Mouse (Mus musculus) left cerebral cortex, postnatal 4 days (tissue): Measurements from ENCODE around the gene Clec16a. TPM values are rescaled to one million over a fixed set of nuclear protein-coding genes. Genes with fewer than 3 reads are reported as not detected.

Source experiments
- DNase-seq: peaks from one replicate; pipeline ENCODE4 v3.0.0-alpha.2; 2022
- intact Hi-C: fragments of 180-260 bp; cut with DNase I; formaldehyde crosslinking; loops from one replicate; pipeline ENCODE4 v1.15.1; 2025
- total RNA-seq, 2 experiments: library from RNA; stranded (reverse); gene quantifications; 2 replicates each; pipeline ENCODE4 v1.2.3; 2021

Clec16a gene
- total RNA-seq, 2 experiments from 2014 or later, result 59.0 to 66.1 TPM

- DNase-seq, result no peak
- intact Hi-C loops, result loop anchor here (10.0 kb wide), 1 partner anchor 117 kb away; no protein-coding TSS in a partner anchor
Measured at GRCm38 (mm10) chr16:10781862-10782371, 236.8 kb downstream of the Clec16a start.

GRCm38 (mm10) chr16:10782377-10783151, 237.4 kb downstream of the Clec16a start:
- intact Hi-C loops, result loop anchor here (10.0 kb wide), 1 partner anchor 118 kb away; no protein-coding TSS in a partner anchor

GRCm38 (mm10) chr16:10783152-10783434, 238.0 kb downstream of the Clec16a start:
- intact Hi-C loops, result loop anchor here (10.0 kb wide), 1 partner anchor 118 kb away; no protein-coding TSS in a partner anchor
- DNase-seq, result no peak

More at GRCm38 (mm10) chr16:10782377-10783151, 237.4 kb downstream of the Clec16a start:
- no peak for DNase-seq

GRCm38 (mm10) chr16:10783451-10783850, 238.3 kb downstream of the Clec16a start:
- intact Hi-C loops, result loop anchor here (10.0 kb wide), 1 partner anchor 119 kb away; no protein-coding TSS in a partner anchor
- DNase-seq, result no peak

GRCm38 (mm10) chr16:10783883-10784792, 239.0 kb downstream of the Clec16a start:
- intact Hi-C loops, result loop anchor here (10.0 kb wide), 1 partner anchor 119 kb away; no protein-coding TSS in a partner anchor

GRCm38 (mm10) chr16:10784793-10785370, 239.7 kb downstream of the Clec16a start:
- intact Hi-C loops, result loop anchor here (5.0 to 10.0 kb wide), 2 partner anchors 120 to 213 kb away; no protein-coding TSS in a partner anchor

More at GRCm38 (mm10) chr16:10783883-10784792, 239.0 kb downstream of the Clec16a start:
- peak; percentile 43 for DNase-seq

GRCm38 (mm10) chr16:10785371-10786231, 240.5 kb downstream of the Clec16a start, which contains the start of gene Socs1:
Gene Socs1 (minus strand): TSS chr16:10785536.
- intact Hi-C loops, result loop anchor here (5.0 to 10.0 kb wide), 2 partner anchors 121 to 213 kb away; no protein-coding TSS in a partner anchor
- peak; percentile 88 for DNase-seq

More at GRCm38 (mm10) chr16:10784793-10785370, 239.7 kb downstream of the Clec16a start:
- DNase-seq, result peak; percentile 94

GRCm38 (mm10) chr16:10786288-10786687, 241.1 kb downstream of the Clec16a start:
- DNase-seq, result peak; percentile 85
- intact Hi-C loops, result loop anchor here (5.0 to 10.0 kb wide), 2 partner anchors 121 to 214 kb away; no protein-coding TSS in a partner anchor

- intact Hi-C loops, result loop anchor here (5.0 to 10.0 kb wide), 2 partner anchors 122 to 215 kb away; no protein-coding TSS in a partner anchor
- no peak for DNase-seq
Measured at GRCm38 (mm10) chr16:10786782-10787547, 241.8 kb downstream of the Clec16a start.

GRCm38 (mm10) chr16:10787548-10788058, 242.5 kb downstream of the Clec16a start:
- intact Hi-C loops, result loop anchor here (5.0 to 10.0 kb wide), 2 partner anchors 123 to 215 kb away; no protein-coding TSS in a partner anchor
- no peak for DNase-seq

GRCm38 (mm10) chr16:10788271-10788670, 243.1 kb downstream of the Clec16a start, which contains the start of gene Tnp2:
Gene Tnp2 (minus strand): TSS chr16:10788660.
- no peak for DNase-seq
- intact Hi-C loops, result loop anchor here (5.0 to 10.0 kb wide), 2 partner anchors 123 to 216 kb away; no protein-coding TSS in a partner anchor

- intact Hi-C loops, result loop anchor here (5.0 to 10.0 kb wide), 2 partner anchors 124 to 217 kb away; no protein-coding TSS in a partner anchor
- DNase-seq, result no peak
Measured at GRCm38 (mm10) chr16:10788866-10789265, 243.7 kb downstream of the Clec16a start.

GRCm38 (mm10) chr16:10790702-10791101, 245.6 kb downstream of the Clec16a start, which contains the start of gene Prm3:
Gene Prm3 (minus strand): TSS chr16:10790914.
- intact Hi-C loops, result no loop called here
- no peak for DNase-seq

Other genes with a start within 250 kb of the Clec16a start
- gene Emp2, start 231.4 kb upstream of the Clec16a start, total RNA-seq, result 10 to 100 TPM; 19.3 TPM
- 1 to 10 TPM; 4.1 to 5.2 TPM for gene Tekt5, start 149.8 kb upstream of the Clec16a start, total RNA-seq
- 10 to 100 TPM; 21.3 to 22.3 TPM for gene Nubp1, start 133.4 kb upstream of the Clec16a start, total RNA-seq
- gene Tvp23a, start 98.0 kb upstream of the Clec16a start, total RNA-seq, result 10 to 100 TPM; 54.3 to 55.2 TPM
- under 1 TPM in 1 of 2 experiments, not detected in 1; 0.10 TPM for gene Ciita, start 65.3 kb upstream of the Clec16a start, total RNA-seq
- 10 to 100 TPM; 22.2 to 22.3 TPM for gene Dexi, start 2.3 kb upstream of the Clec16a start, total RNA-seq
- gene Socs1, start 240.2 kb downstream of the Clec16a start, total RNA-seq, result 1 to 10 TPM; 1.9 to 2.0 TPM
- not detected for gene Tnp2, start 243.3 kb downstream of the Clec16a start, total RNA-seq
- not detected for gene Prm3, start 245.6 kb downstream of the Clec16a start, total RNA-seq